Mouse (Mus musculus): ENCODE measurements around the gene 1700016K19Rik. TPM values are rescaled to one million over a fixed set of nuclear protein-coding genes. Genes with fewer than 3 reads are reported as not detected.

The 1700016K19Rik gene
- polyA plus RNA-seq, 1 experiment from 2014 or later = 3.0 TPM

Other genes starting within 250 kb of the 1700016K19Rik start
- 1.4 and 1.5 TPM in 2 replicates for gene Doc2b, start 203.9 kb upstream of the 1700016K19Rik start, polyA plus RNA-seq (2015; fragmentation: Nextera tagmentation; extraction: Ambion mirVana)
- 12.7 and 14.5 TPM in 2 replicates for gene Rph3al, start 61.5 kb upstream of the 1700016K19Rik start, polyA plus RNA-seq (2015; fragmentation: Nextera tagmentation; extraction: Ambion mirVana)
- gene Rflnb, start 27.9 kb downstream of the 1700016K19Rik start, polyA plus RNA-seq (2015; fragmentation: Nextera tagmentation; extraction: Ambion mirVana) = 53.8 and 54.0 TPM in 2 replicates
- 39.7 and 43.8 TPM in 2 replicates for gene Vps53, start 179.7 kb downstream of the 1700016K19Rik start, polyA plus RNA-seq (2015; fragmentation: Nextera tagmentation; extraction: Ambion mirVana)
- gene Fam57a, start 179.8 kb downstream of the 1700016K19Rik start, polyA plus RNA-seq (2015; fragmentation: Nextera tagmentation; extraction: Ambion mirVana) = 82.0 and 100 TPM in 2 replicates
- gene Dbil5, start 217.7 kb downstream of the 1700016K19Rik start, polyA plus RNA-seq (2015; fragmentation: Nextera tagmentation; extraction: Ambion mirVana) = 0.90 and 1.5 TPM in 2 replicates
- 27.9 and 29.8 TPM in 2 replicates for gene Gemin4, start 217.8 kb downstream of the 1700016K19Rik start, polyA plus RNA-seq (2015; fragmentation: Nextera tagmentation; extraction: Ambion mirVana)
- gene Mrm3, start 243.8 kb downstream of the 1700016K19Rik start, polyA plus RNA-seq (2015; fragmentation: Nextera tagmentation; extraction: Ambion mirVana) = 24.7 and 25.8 TPM in 2 replicates
- 119 and 123 TPM in 2 replicates for gene Glod4, start 243.8 kb downstream of the 1700016K19Rik start, polyA plus RNA-seq (2015; fragmentation: Nextera tagmentation; extraction: Ambion mirVana)